Mouse (Mus musculus) liver, embryonic 11.5 days (tissue): ENCODE data around the gene Gm7534. TPM values are rescaled to one million over a fixed set of nuclear protein-coding genes. Genes with fewer than 3 reads are reported as not detected.
"Not testable (repeated sequence)": the region's sequence is repeated elsewhere in the genome, so short reads cannot be mapped to it uniquely, and the experiment has no call there.

Source experiments
- ATAC-seq: fragments of 200-750 bp; cut with Nextera tagmentation; replicated peaks from 2 replicates; pipeline ENCODE4 v1.8.0; 2017; ENCODE audit warnings: moderate number of reproducible peaks, mild to moderate bottlenecking, moderate TSS enrichment, moderate library complexity; ENCODE audit not compliant: low FRiP score
- DNase-seq: peaks from one replicate; pipeline ENCODE4 v3.0.0-alpha.2; 2017; ENCODE audit warnings: low spot score
- H3K27ac ChIP-seq: fragments of 300-500 bp; sonication (generic); 2 replicates; pipeline ENCODE4 v1.5.1; 2014; ENCODE audit warnings: mild to moderate bottlenecking, low read depth, low read length, control low read depth
- H3K27me3 ChIP-seq: fragments of 300-500 bp; sonication (generic); replicated peaks from 2 replicates; pipeline ENCODE4 v1.6.1; 2014; ENCODE audit warnings: low read length, mixed read lengths; ENCODE audit not compliant: control insufficient read depth, insufficient read depth
- H3K36me3 ChIP-seq: fragments of 300-500 bp; sonication (generic); 2 replicates; pipeline ENCODE4 v1.6.1; 2014; ENCODE audit warnings: mild to moderate bottlenecking, low read length, moderate library complexity, mixed read lengths; ENCODE audit not compliant: control insufficient read depth, insufficient read depth
- H3K4me1 ChIP-seq: fragments of 300-500 bp; sonication (generic); replicated peaks from 2 replicates; pipeline ENCODE4 v1.6.1; 2014; ENCODE audit warnings: low read length, mixed read lengths; ENCODE audit not compliant: control insufficient read depth, insufficient read depth
- H3K4me2 ChIP-seq: fragments of 300-500 bp; sonication (generic); 2 replicates; pipeline ENCODE4 v1.6.1; 2014; ENCODE audit warnings: mild to moderate bottlenecking, control low read depth, moderate library complexity
- H3K4me3 ChIP-seq: fragments of 300-500 bp; sonication (generic); 2 replicates; pipeline ENCODE4 v1.5.1; 2014; ENCODE audit warnings: low read depth, low read length, control low read depth
- H3K9ac ChIP-seq: fragments of 300-500 bp; sonication (generic); 2 replicates; pipeline ENCODE4 v1.6.1; 2014; ENCODE audit warnings: low read depth, low read length, control low read depth
- H3K9me3 ChIP-seq: fragments of 300-500 bp; sonication (generic); 2 replicates; pipeline ENCODE4 v1.6.1; 2016; ENCODE audit warnings: low read length, inconsistent platforms, mixed read lengths; ENCODE audit not compliant: control insufficient read depth
- WGBS: fragments of 180-500 bp; shearing (Covaris S2); extraction: QIAGEN DNeasy Blood & Tissue Kit; methylation state at CpG from one replicate; pipeline ENCODE4 v1.1.7; 2014; 5-methylcytosine and 5-hydroxymethylcytosine counted together
- polyA plus RNA-seq: library from polyadenylated mRNA; unstranded; fragments of >200 nt; fragmentation: Nextera tagmentation; extraction: Ambion mirVana; gene quantifications from 2 replicates; pipeline ENCODE4 v1.2.1, GENCODE M21; 2014

Gm7534 gene
- polyA plus RNA-seq, 1 experiment from 2014 or later, result not detected

- Histone ChIP-seq H3K4me3 (no peak overlapping the region), H3K9ac (no peak overlapping the region), H3K9me3 (no peaks in the 10 kb centered on the region), H3K4me1 (no peaks in the 10 kb centered on the region), H3K27me3 (no peaks in the 10 kb centered on the region), H3K4me2 (no peak overlapping the region), H3K27ac (no peak overlapping the region), H3K36me3 (peaks cover 11% of the 10 kb centered on the region)
- no peak for ATAC-seq
- no peak for DNase-seq
- WGBS, result 82% methylated on average over 2 of the region's 2 CpGs
Measured at GRCm38 (mm10) chr4:134157558-134157957, 45.2 kb downstream of the Gm7534 start.

- H3K4me3 ChIP-seq, result no peak overlapping the region
- H3K27me3 ChIP-seq, result no peaks in the 10 kb centered on the region
- H3K9me3 ChIP-seq, result no peaks in the 10 kb centered on the region
- WGBS, result 75% methylated on average over 8 of the region's 8 CpGs
- no peak for ATAC-seq
- DNase-seq, result no peak
- H3K4me1 ChIP-seq, result no peaks in the 10 kb centered on the region
- no peak overlapping the region for H3K27ac ChIP-seq
- no peak overlapping the region for H3K9ac ChIP-seq
- no peak overlapping the region for H3K4me2 ChIP-seq
- peaks cover 16% of the 10 kb centered on the region for H3K36me3 ChIP-seq
Measured at GRCm38 (mm10) chr4:134156744-134157143, 46.1 kb downstream of the Gm7534 start.

GRCm38 (mm10) chr4:134155961-134156465, 46.8 kb downstream of the Gm7534 start:
- no peak overlapping the region for H3K27ac ChIP-seq
- WGBS, result 90% methylated on average over 10 of the region's 10 CpGs
- no peak for DNase-seq
- H3K36me3 ChIP-seq, result peaks cover 16% of the 10 kb centered on the region
- H3K9me3 ChIP-seq, result no peaks in the 10 kb centered on the region
- no peak overlapping the region for H3K9ac ChIP-seq
- no peaks in the 10 kb centered on the region for H3K4me1 ChIP-seq
- no peaks in the 10 kb centered on the region for H3K27me3 ChIP-seq
- ATAC-seq, result no peak
- no peak overlapping the region for H3K4me2 ChIP-seq
- no peak overlapping the region for H3K4me3 ChIP-seq

DNA sequence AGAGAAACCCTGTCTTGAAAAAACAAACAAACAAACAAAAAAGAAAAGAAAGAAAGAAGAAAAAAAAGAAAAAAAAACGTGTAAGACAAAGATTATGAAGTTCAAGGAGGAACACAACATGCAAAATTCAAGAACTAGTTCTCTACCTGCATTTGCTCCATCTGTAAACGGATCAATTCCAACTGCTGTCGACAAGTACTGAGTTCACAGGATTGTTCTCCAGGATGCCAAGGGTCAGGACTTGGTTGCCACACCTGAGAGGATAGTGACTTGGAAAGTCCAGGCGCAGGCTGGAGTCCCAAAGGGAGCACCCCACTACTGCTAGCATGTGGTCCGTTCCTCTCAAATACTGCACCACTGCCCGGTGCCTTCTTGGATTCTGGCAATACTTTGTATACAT, 47.3 kb downstream of the Gm7534 start:
- Histone ChIP-seq H3K4me1 (no peaks in the 10 kb centered on the region), H3K36me3 (peaks cover 16% of the 10 kb centered on the region), H3K9ac (no peak overlapping the region), H3K27me3 (no peaks in the 10 kb centered on the region), H3K9me3 (no peaks in the 10 kb centered on the region), H3K4me3 (no peak overlapping the region), H3K4me2 (no peak overlapping the region), H3K27ac (no peak overlapping the region)
- 80% methylated on average over 6 of the region's 6 CpGs for WGBS
- no peak for DNase-seq
- ATAC-seq, result no peak

DNA sequence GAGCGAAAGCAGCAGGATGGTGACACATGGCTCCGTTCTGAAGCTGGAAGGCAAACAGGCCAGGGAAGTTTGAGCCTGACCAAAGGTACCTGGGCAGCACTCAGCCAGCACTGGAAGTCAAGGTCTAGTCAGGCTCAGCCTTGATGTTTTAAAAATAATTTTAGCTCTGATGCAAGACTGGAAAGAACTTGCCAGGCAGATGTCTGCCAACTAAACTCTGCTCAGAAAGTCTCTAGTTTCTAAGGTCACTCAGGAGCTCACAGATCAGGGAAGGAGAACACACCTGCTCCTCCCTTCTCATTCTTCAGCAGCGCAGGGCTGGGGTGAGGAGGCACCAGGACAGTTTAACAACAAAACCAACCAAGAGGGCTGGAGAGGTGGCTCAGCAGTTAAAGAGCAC, 48.5 kb downstream of the Gm7534 start:
- 92% methylated on average over 3 of the region's 3 CpGs for WGBS
- H3K36me3 ChIP-seq, result peaks cover 19% of the 10 kb centered on the region

GRCm38 (mm10) chr4:134153656-134154055, 49.1 kb downstream of the Gm7534 start:
- H3K36me3 ChIP-seq, result peaks cover 19% of the 10 kb centered on the region
- H3K9me3 ChIP-seq, result no peaks in the 10 kb centered on the region
- no peak overlapping the region for H3K9ac ChIP-seq
- ATAC-seq (no peak), DNase-seq (no peak)
- no peaks in the 10 kb centered on the region for H3K27me3 ChIP-seq
- no peaks in the 10 kb centered on the region for H3K4me1 ChIP-seq
- WGBS, result 91% methylated on average over 3 of the region's 3 CpGs
- H3K4me2 ChIP-seq, result no peak overlapping the region
- H3K4me3 ChIP-seq, result no peak overlapping the region
- no peak overlapping the region for H3K27ac ChIP-seq

More for the DNA sequence above, 48.5 kb downstream of the Gm7534 start:
- Histone ChIP-seq H3K27me3 (no peaks in the 10 kb centered on the region), H3K27ac (no peak overlapping the region), H3K4me3 (no peak overlapping the region), H3K9me3 (no peaks in the 10 kb centered on the region), H3K9ac (no peak overlapping the region), H3K4me1 (no peaks in the 10 kb centered on the region), H3K4me2 (no peak overlapping the region)
- ATAC-seq, result no peak
- no peak for DNase-seq

GRCm38 (mm10) chr4:134152112-134152511, 50.7 kb downstream of the Gm7534 start:
- H3K36me3 ChIP-seq, result peaks cover 27% of the 10 kb centered on the region
- no peak overlapping the region for H3K4me3 ChIP-seq
- H3K27me3 ChIP-seq, result no peaks in the 10 kb centered on the region
- H3K9ac ChIP-seq, result no peak overlapping the region
- H3K9me3 ChIP-seq, result no peaks in the 10 kb centered on the region
- no peaks in the 10 kb centered on the region for H3K4me1 ChIP-seq
- no peak for ATAC-seq
- 85% methylated on average over 3 of the region's 3 CpGs for WGBS
- no peak for DNase-seq
- H3K4me2 ChIP-seq, result no peak overlapping the region
- H3K27ac ChIP-seq, result no peak overlapping the region

GRCm38 (mm10) chr4:134149389-134149788, 53.4 kb downstream of the Gm7534 start:
- Histone ChIP-seq H3K4me1 (no peaks in the 10 kb centered on the region), H3K4me3 (no peak overlapping the region), H3K36me3 (peaks cover 23% of the 10 kb centered on the region; the same call in 1 of the 2 replicates), H3K27ac (no peak overlapping the region), H3K9ac (no peak overlapping the region), H3K4me2 (no peak overlapping the region), H3K9me3 (no peaks in the 10 kb centered on the region), H3K27me3 (no peaks in the 10 kb centered on the region)
- 87% methylated on average over 4 of the region's 4 CpGs for WGBS
- ATAC-seq (no peak), DNase-seq (no peak)

GRCm38 (mm10) chr4:134144297-134144696, 58.5 kb downstream of the Gm7534 start:
- DNase-seq, result not testable (repeated sequence)
- H3K36me3 ChIP-seq, result peaks cover 10% of the 10 kb centered on the region; the same call in 1 of the 2 replicates

More at GRCm38 (mm10) chr4:134144297-134144696, 58.5 kb downstream of the Gm7534 start:
- H3K9me3 ChIP-seq, H3K27me3 ChIP-seq, H3K4me3 ChIP-seq, ATAC-seq, H3K4me2 ChIP-seq, H3K27ac ChIP-seq, H3K4me1 ChIP-seq, H3K9ac ChIP-seq: not testable (repeated sequence)
- WGBS, result 91% methylated on average over 5 of the region's 5 CpGs
